Mouse (Mus musculus): Measurements from ENCODE around the gene Chfr.

The Chfr gene

GRCm38 (mm10) chr5:110135293-110136086 is at the start of gene Chfr:
Chfr (plus strand) TSS chr5:110135842.
- DNase-seq (ENCODE audit: low read depth, low spot score) = peak; percentile 98

GRCm38 (mm10) chr5:110086161-110086866 is 49.3 kb upstream of the Chfr start:
- DNase-seq (ENCODE audit: low read depth, low spot score) = no peak

DNA sequence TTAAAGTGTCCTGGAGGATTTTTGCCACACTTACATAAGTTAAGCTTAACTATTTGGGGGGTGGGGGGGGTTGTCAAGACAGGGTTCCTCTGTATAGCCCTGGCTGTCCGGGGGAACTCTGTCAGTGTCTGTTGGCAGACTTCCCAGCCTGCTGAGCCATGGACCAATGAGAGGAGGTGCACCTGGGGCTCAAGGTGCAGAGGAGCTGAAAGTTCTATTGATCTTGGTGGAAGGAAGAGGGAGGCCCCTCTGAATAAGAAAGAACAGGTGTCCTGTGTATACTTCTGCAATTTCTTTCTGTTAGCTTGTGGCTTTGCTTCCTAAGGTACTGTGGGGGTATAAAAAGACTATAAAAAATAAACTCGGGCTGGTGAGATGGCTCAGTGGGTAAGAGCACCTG is 44.1 kb upstream of the Chfr start:
- no peak for DNase-seq (ENCODE audit: low read depth, low spot score)

DNA sequence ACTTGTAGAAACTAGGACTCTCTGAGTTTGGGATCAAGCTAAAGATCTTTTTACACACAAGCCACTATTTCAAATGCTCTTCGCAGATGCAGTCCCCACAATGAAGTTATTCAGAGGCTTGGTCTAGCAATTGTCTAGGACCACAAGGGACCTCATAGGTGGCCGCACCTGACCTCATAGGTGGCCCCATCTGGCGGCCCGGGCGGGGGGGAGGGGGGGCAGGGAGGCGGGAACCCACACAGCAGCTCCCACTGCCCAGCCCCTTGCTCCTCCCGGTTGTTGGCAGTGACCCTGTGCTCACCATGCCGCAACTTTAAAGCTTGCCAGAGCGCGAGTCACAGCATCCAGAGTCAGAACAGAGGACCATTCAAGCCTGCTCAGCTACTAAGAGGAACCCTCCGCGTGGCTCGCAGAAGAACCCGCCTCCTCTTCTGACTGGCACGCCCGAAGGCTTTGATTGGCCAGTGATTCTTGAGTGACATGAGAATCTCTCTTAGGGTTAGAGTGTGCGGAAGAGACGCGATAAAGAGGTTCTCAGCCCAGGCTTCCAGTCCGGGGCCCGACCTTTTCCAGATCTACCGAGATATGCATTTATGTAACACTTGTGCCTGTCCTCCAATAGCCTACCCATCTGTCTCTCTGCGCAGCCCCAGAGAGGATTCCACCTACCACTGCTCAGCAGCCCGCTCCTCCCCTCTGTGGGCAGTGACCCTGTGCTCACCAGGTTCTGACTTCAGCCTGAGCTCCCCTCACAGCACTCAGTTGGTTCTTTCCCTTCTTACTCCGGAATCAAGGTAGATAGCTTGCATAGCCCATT is 41.4 kb upstream of the Chfr start, which contains the start of gene Gm35315:
Gene Gm35315 (minus strand): TSS at position 391 of the 817 bp plus-strand sequence.
- DNase-seq (ENCODE audit: low read depth, low spot score) = peak; percentile 91

- DNase-seq (ENCODE audit: low read depth, low spot score) = no peak
These were observed 40.8 kb upstream of the Chfr start for GRCm38 (mm10) chr5:110094847-110095213.

DNA sequence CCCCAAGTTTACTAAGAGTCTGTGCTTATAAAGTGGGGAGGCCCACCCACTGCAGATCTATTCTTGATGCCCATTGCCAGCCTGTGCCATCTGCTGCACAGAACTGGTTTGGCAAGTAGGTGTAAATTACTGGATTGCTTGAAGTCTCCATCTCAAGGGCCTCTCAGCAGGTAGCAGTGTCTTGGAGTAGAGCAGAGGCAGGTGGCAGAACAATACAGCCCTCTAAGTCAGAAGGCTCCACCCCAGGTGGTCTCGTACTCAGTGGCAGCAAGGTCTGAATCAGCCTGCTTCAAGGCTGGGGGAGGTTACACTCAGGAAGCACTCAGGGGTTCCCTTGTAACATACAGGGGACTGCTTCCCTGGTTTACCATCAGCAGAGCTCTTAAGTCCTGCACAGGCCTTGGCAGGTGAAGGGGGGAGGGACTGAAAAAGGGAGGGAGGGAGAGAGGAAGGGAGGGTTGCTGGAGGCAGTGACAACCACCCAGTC is 36.6 kb upstream of the Chfr start:
- peak; percentile 73 for DNase-seq (ENCODE audit: low read depth, low spot score)

DNA sequence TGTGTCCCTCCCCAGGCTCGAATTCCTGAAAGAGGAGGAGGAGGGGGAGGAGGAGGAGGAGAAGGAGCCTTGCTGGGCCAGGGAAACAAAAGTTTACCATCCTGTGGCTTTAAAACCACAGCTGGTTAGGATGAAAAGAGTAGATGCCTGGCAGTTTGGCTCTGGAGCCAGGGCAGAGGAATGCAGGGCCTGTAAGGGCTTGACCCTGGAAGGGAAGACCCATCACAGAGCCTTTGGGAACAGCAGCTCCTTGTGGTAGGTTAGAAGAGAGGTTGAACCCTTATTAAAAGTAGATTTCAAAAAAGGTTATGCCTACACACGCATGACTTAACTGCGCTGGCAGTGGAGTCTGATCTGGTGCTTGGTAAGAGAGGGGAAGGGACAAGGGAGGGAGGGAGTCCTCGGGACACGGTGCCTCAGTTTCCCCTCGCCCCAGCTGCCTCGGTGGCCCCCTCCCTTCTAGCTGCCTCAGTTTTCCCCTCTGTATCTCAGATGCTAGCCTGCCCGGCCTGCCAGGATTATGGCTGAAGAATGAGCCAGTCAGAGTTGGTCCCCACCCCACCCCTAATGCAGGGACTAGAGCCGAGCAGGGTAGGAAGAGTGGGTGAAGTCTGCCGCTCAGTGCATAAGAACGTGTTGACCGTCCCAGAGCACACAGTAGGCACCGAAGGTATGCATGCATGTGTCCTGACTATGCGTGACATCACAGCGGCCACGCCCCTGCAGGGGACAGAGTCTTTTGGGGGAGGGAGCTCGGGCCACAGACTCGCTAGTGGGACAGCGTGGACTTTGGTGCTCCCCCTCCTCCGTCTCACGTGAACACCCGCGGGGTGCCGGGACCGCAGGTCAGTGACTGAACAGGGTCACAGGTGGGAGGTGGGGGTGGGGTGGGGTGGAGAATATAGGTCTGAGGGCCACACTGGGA is 35.7 kb upstream of the Chfr start, which contains the start of gene Plcxd1:
Gene Plcxd1 (plus strand): TSS at position 314 of the 925 bp plus-strand sequence.
- no peak for DNase-seq (ENCODE audit: low read depth, low spot score)

DNA sequence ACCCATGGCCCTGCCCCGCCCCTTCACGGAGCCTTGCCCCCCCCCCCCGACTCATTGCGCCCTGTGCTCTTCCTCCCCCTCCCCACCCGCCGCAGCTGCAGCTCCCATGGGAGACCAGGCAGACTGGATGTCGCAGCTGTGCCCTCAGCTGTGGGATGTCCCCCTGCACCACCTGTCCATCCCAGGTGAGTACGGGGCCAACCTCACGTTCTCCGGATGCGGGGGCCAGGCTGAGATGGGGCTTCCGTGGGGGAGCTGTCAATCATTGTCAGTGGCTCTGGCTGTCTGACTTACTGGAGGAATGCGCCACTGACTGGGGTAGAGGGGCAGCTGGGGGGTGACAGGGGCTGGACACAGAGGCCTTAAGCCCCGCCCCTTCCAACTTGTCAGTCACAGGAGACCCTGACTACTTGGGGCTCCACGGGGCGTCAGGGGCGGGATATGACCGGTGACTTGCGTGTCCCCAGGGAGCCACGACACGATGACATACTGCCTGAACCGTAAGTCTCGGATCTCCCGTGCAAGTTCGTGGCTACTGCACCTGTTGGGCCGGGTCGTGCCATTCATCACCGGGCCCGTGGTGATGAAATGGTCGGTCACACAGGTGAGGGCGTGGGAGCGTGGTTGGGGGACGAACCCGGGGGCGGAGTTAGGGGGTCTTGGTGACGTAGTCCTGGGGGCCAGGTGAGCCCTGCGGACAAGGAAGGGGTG is 34.6 kb upstream of the Chfr start:
- DNase-seq (ENCODE audit: low read depth, low spot score) = no peak

DNA sequence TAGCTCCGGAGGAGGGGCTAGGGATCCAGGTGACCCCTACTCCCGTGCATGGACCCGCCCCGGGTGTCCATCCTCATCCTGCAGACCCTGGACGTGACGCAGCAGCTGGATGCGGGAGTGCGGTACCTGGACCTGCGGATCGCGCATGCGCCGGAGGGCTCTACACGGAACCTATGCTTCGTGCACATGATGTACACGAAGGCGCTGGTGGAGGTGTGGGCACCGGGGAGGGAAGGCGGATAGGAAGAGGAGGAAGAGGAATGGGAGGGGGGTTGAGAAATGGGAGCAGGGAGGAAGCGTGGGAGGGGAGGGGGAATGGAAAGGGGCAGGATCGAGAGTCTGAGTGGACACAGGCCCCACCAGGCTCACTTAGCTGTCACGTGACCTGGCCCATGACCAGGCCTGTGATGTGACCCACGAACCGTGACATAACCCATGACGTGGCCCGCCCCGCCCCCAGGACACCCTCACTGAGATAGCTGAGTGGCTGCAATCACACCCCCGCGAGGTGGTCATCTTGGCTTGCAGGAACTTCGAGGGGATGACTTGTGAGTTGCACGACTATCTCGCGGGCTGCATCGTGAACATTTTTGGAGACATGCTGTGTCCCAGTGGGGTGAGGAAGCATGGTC is 33.8 kb upstream of the Chfr start:
- DNase-seq (ENCODE audit: low read depth, low spot score) = peak; percentile 61

- DNase-seq (ENCODE audit: low read depth, low spot score) = no peak
These were observed 33.2 kb upstream of the Chfr start for GRCm38 (mm10) chr5:110102429-110102828.

- no peak for DNase-seq (ENCODE audit: low read depth, low spot score)
These were observed 32.6 kb upstream of the Chfr start for GRCm38 (mm10) chr5:110102853-110103625.

- no peak for DNase-seq (ENCODE audit: low read depth, low spot score)
These were observed 31.6 kb upstream of the Chfr start for GRCm38 (mm10) chr5:110103901-110104615.

DNA sequence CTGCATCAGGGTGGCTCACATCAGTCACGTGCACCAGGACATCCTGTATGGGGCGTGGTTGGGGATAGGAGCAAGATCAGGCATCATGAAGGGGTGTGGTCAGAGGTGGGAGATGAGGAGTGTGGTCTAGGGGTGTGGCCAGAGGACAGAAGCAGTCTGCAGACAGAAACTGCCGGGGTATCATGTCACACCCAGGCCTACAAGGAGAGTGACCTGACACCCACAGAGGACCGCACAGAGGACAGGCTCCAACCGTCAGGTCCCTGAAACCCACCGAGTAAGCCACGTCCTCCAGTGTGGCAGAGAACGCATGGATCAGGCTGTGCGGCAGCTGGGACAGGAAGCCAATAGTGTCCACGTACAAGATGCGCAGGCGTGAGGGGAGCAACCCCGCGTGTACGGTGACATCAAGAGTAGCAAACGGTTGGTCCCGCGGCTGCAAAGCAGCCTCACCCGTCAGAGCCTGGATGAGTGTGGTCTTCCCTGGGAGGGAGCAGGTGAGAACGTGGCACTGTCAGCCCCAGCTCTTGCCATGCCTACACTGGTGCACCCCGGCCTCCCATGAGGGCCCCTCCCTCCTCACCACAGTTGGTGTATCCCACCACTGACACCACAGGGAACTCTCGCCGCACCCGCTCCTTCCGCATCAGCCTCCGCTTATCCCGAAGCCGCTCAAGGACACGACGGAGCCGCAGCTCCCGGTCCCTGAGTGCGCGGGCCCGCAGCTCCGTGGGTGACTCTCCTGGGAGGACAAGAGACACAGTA is 30.8 kb upstream of the Chfr start:
- DNase-seq (ENCODE audit: low read depth, low spot score) = no peak

DNA sequence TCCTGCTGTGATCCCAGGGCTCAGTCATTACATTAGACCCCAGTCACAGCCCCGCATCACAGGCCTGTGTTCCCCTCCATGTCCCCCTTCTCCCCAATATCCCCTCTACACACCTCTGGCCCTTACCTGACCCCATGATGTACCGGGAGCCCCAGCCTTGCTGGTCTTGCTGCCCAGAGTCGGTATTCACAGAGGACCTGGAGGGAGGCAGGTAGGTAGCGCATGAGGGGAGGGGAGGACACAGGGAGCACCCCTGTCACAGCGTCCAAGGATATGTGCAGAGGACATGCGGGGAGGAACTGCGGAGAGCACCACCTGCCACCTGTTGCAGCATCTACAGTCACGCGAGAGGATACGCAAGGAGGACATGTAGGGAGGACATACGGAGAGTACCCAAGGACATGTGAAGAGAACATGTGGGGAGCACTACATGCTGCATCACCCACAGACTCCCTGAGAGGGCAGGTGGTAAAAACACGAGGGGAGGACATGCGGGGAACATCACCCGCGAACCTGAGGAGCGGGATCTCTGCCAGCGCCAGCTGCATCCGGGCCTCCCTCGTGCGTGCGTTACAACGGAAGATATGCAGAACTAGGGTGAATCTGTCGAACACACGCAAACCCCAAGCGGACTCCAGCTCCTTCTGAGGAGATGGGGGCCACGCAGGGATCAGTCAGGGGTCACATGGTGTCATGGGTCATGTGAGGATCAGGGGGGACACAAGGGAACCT is 29.3 kb upstream of the Chfr start:
- DNase-seq (ENCODE audit: low read depth, low spot score) = no peak

- no peak for DNase-seq (ENCODE audit: low read depth, low spot score)
These were observed 28.6 kb upstream of the Chfr start for GRCm38 (mm10) chr5:110106901-110107564.

Measured in telencephalon, adult 2 months (tissue).